Mouse (Mus musculus) skeletal muscle tissue, adult 2 months (tissue): ENCODE results near the gene Hectd1.

Experiments used
- DNase-seq: peaks from one replicate; pipeline ENCODE4 v3.0.0-alpha.2; 2012; ENCODE audit warnings: low read depth, low spot score

Hectd1 gene

GRCm38 (mm10) chr12:51703859-51704258 lies 125.5 kb downstream of the Hectd1 start:
- no peak for DNase-seq

- no peak for DNase-seq
Measured at GRCm38 (mm10) chr12:51701723-51702122, 127.6 kb downstream of the Hectd1 start.

GRCm38 (mm10) chr12:51699623-51700393 lies 129.5 kb downstream of the Hectd1 start:
- no peak for DNase-seq

GRCm38 (mm10) chr12:51696157-51696556 lies 133.2 kb downstream of the Hectd1 start:
- no peak for DNase-seq

- no peak for DNase-seq
Measured at GRCm38 (mm10) chr12:51694966-51695365, 134.4 kb downstream of the Hectd1 start.

GRCm38 (mm10) chr12:51694096-51694495 lies 135.2 kb downstream of the Hectd1 start:
- DNase-seq, result no peak
